Mouse (Mus musculus) colon, adult 2 months (tissue): ENCODE measurements around the gene Atxn3. TPM values are rescaled to one million over a fixed set of nuclear protein-coding genes. Genes with fewer than 3 reads are reported as not detected.

Source experiments
- polyA plus RNA-seq: library from polyadenylated mRNA; depleted of rRNA; stranded (reverse); fragments of >200 nt; gene quantifications from 2 replicates; pipeline ENCODE4 v1.2.3, GENCODE M21; 2012; rRNA removed

Gene Atxn3
- polyA plus RNA-seq = 1.5 and 2.0 TPM in 2 replicates

DNA sequence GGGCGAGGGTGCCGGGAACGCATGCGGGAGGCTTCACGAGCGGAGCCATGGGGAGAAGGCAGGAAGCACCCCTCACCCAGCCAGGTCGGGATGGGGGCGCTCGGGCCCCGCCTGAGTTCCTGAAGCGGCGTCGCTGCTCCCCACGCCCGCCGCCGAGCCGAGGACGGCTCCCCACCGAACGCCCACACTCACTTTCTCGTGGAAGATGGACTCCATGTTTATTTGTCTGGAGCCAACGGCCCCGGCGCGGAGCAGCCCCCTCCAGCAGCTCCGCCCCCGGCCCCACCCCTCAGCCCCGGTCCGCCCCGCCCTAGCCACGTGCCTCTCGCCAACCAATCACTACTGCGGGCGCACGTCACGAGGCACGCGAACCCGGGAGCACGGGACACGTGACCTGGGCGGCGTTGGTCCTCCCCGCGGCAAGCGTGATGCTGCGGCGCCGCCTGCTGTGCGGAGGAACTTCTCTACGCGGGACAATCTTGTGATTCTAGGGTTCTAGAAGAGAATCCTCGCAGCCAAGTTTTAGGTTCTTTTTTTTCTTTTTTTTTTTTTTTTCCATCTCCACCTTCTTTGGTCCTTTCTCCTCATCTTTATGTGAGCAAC is at the start of gene Atxn3:
Gene Atxn3 (minus strand): TSS at position 305 of the 603 bp plus-strand sequence.

DNA sequence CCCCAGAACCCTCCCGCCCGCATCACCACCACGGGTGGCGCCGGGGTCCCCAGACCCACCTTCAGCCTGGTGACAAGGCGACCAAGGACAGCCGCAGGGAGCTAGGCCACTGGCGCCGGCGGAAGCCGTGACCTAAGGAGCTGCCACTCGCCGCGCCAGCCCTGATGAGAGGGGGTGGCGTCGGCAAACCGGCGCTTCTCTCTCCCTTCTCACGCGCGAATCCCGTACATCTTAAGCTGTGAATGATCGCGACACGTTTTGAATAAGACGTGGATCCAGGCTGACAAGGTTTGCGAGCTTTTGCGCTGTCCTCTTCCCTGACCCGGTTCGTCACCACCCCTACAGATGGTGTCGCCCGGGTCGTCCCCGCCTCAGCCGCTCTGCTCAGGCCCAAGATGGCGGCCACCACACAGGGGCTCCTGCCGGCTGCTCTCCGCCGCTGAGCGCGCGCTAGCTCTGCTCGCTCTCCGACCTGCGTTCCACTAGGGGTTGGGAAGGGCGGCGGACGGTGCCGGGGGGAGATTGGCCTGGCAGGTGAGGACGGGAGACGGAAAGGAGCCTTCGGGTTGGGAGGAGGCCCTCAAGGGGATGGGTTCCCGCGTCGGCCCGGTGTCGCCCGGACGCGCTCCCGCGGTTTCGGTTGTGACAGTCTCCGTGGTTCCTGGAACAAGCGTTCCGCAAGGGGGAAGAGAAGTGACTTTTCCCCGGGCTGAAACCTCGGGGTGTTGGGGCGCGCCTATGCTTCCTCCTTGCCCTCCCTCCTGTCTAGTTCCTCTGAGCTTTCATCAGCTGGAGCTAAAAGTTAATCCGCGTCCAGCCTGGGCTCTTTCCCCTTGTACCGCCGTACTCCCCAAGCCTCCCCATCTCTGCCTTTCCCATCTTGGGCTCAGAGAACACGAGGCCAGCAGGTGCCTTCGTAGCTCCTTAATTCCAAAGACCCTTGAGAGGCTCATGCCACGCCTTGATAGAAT is 17.8 kb upstream of the Atxn3 start, which contains the start of gene Cpsf2:
Gene Cpsf2 (plus strand): TSS at position 388 of the 971 bp plus-strand sequence.

DNA sequence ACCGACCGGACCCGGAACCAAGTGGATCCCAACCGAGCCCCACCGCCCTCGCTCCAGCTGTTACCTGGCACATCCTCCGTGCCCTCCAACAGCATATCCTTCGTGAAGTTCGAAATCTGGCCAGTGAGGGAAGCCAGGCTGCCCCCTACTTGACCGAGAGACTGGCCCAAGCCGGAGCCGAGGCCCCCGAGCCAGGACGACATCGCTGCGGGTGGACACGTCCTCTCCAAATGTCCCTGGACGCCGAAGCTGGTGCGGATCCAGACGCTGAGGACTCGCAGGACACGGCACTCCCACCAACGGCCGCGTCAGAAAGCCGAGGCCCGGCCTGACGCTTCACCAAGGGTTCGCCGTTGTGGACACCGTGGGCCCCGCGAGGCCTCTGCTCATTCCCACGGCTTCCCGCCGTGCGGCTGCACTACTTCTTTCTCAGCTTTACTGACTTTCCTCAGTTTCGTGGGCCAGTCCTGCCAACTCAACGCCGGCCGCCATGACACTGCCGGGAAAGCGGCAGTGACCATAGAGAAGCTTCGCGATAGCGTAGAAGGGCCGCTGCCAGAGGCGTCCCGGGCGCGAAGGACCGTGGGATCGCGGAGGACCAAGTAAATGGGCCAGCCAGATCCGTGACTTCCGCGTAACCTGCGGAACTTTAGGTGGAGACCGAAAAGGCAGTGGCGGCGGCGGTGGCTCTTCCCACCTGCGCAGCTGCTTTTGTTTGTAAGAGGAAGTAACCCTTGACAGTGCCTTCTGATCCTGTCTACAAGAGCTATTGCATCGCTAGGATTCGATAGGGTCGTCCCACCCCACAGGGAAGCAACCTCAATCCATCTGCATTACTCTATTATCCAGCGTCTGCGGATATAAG is 45.2 kb downstream of the Atxn3 start, which contains the start of gene Trip11:
Gene Trip11 (minus strand): TSS at position 642 of the 865 bp plus-strand sequence.

Other genes starting within 250 kb of the Atxn3 start
- 0.67 and 0.74 TPM in 2 replicates for gene Tc2n, start 239.7 kb downstream of the Atxn3 start, polyA plus RNA-seq
- gene Fbln5, start 139.2 kb downstream of the Atxn3 start, polyA plus RNA-seq = 23.8 and 25.3 TPM in 2 replicates
- 3.2 and 3.8 TPM in 2 replicates for gene Trip11, start 45.0 kb downstream of the Atxn3 start, polyA plus RNA-seq
- gene Cpsf2, start 17.7 kb upstream of the Atxn3 start, polyA plus RNA-seq = 2.6 and 3.3 TPM in 2 replicates
- gene Slc24a4, start 170.5 kb upstream of the Atxn3 start, polyA plus RNA-seq = 0.05 and 0.06 TPM in 2 replicates